ENCODE assay signal across 9 mouse cellular contexts in the genomic region with DNA sequence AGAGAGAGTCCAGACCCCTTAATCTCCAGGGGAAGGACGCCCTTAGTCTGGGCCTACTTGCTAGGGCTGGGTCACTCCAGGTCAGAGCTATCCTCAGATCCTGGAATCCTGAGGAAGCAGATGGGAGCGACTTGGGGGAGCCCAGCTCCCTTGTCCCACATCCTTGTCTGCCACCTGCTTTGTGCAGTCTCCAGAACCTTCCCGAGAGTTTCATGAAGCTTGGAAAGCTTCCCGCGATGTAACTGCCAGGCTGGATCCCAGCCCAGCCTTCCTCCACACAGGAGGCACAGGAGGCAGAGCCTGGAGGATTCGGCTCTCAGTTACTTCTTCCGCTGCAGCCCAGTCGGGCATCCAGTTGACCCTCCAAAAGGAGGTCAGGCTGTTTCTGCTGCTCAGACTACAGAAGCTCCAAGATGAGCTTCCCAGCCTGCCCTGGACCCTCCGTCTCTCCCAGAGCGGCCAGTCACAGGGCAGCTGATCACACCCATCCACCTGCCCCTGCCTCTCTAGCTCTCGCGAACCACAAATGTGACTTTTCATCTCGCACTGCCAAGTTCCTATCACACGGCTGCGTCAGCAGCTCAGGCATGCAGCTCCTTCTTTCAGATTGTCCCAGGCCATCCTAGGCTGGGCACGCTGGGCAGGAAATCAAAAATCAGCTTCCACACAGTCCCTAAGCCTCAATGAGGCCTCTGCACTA. TPM values are rescaled to one million over a fixed set of nuclear protein-coding genes. Genes with fewer than 3 reads are reported as not detected.
DNase-seq lines count a peak whose midpoint lies in the region; ATAC-seq and TF ChIP-seq lines count a peak whose summit lies in the region.
"Had no signal": no experiment of that assay in that cellular context is flagged by ENCODE, and none has a peak within 500 bp of the region (broad histone marks: within the 10 kb centered on the region; RNA-seq: fewer than 3 reads in every experiment).

No protein-coding gene starts in this region.

- H3K4me1 ChIP-seq in forebrain, embryonic 14.5 days (ENCODE audit: control insufficient read depth, insufficient read depth, low read length) = no peaks in the 10 kb centered on the region
- H3K4me1 ChIP-seq in forebrain, embryonic 12.5 days = no peaks in the 10 kb centered on the region
- H3K4me1 ChIP-seq: liver, embryonic 13.5 days had no signal

- H3K4me2 ChIP-seq in forebrain, embryonic 14.5 days (ENCODE audit: low read length) = no peak overlapping the region
- H3K4me2 ChIP-seq in forebrain, embryonic 12.5 days = no peak overlapping the region
- H3K4me2 ChIP-seq: liver, embryonic 13.5 days had no signal

- 62% methylated on average over 16 of the region's 16 CpGs for WGBS in forebrain, embryonic 14.5 days
- 77% methylated on average over 16 of the region's 16 CpGs for WGBS in forebrain, embryonic 12.5 days

- no peak overlapping the region for H3K4me3 ChIP-seq in forebrain, embryonic 14.5 days (ENCODE audit: low read depth, low read length)
- H3K4me3 ChIP-seq in forebrain, embryonic 12.5 days (replicated peaks) = no peak overlapping the region
- H3K4me3 ChIP-seq in left cerebral cortex, adult 2 months = no peak overlapping the region
- H3K4me3 ChIP-seq: liver, embryonic 13.5 days had no signal

- DNase-seq in forebrain, embryonic 14.5 days (ENCODE audit: low spot score) = peak; percentile 83
- DNase-seq in cerebellum, adult 11-12 months = peak; percentile 99
- peak; percentile 20 for DNase-seq in heart, adult 8-10 months (ENCODE audit: low spot score)
- DNase-seq in left cerebral cortex, adult 2 months (ENCODE audit: extremely low spot score in 1 of 2, low spot score in 2 of 2) = peak; percentile 65 to 80
- no peak for DNase-seq in urinary bladder, postnatal 14 days (ENCODE audit: low spot score)
- DNase-seq in liver = no peak
- DNase-seq: liver, embryonic 13.5 days had no signal

- H3K9me3 ChIP-seq in forebrain, embryonic 14.5 days (replicated peaks; ENCODE audit: control insufficient read depth, low read length) = no peaks in the 10 kb centered on the region
- 0 out of 2 replicates have a peak, but pooled peaks cover 12% of the 10 kb centered on the region for H3K9me3 ChIP-seq in forebrain, embryonic 12.5 days
- H3K9me3 ChIP-seq: liver, embryonic 13.5 days had no signal

- peak; percentile 74; the same call in 1 of the 2 replicates for ATAC-seq in forebrain, embryonic 14.5 days
- ATAC-seq in forebrain, embryonic 12.5 days (ENCODE audit: low FRiP score) = no peak
- ATAC-seq in inflammation-experienced regulatory T-cells, adult 6 months = no peak

- intact Hi-C loops in left cerebral cortex, adult 2 months (cut with DNase I) = no loop called here

- TF ChIP-seq CTCF in left cerebral cortex, adult 2 months (IDR thresholded peaks at IDR 0.05) = no peak

- peak overlapping the region; percentile 56; the same call in 1 of the 2 replicates for H3K27ac ChIP-seq in forebrain, embryonic 14.5 days (ENCODE audit: low read depth, low read length)
- no peak overlapping the region for H3K27ac ChIP-seq in forebrain, embryonic 12.5 days
- peak overlapping the region; percentile 81 for H3K27ac ChIP-seq in left cerebral cortex, adult 2 months
- H3K27ac ChIP-seq: liver, embryonic 13.5 days had no signal

- H3K36me3 ChIP-seq in forebrain, embryonic 14.5 days (ENCODE audit: control insufficient read depth, insufficient read depth, low read length) = no peaks in the 10 kb centered on the region
- no peaks in the 10 kb centered on the region for H3K36me3 ChIP-seq in forebrain, embryonic 12.5 days (replicated peaks)
- H3K36me3 ChIP-seq: liver, embryonic 13.5 days had no signal

- H3K27me3 ChIP-seq in forebrain, embryonic 14.5 days (replicated peaks; ENCODE audit: control insufficient read depth, insufficient read depth, low read length) = no peaks in the 10 kb centered on the region
- H3K27me3 ChIP-seq in forebrain, embryonic 12.5 days = peaks cover 8% of the 10 kb centered on the region; the same call in 1 of the 2 replicates

- no peak overlapping the region for H3K9ac ChIP-seq in forebrain, embryonic 14.5 days (ENCODE audit: low read length)
- H3K9ac ChIP-seq in forebrain, embryonic 12.5 days = no peak overlapping the region
- H3K9ac ChIP-seq: liver, embryonic 13.5 days had no signal

RNA-seq across cellular contexts. Expression of gene Irgc1, which starts 22.5 kb away (rescaled TPM):
- polyA plus RNA-seq in forebrain, embryonic 14.5 days (2014; fragmentation: Nextera tagmentation; extraction: Ambion mirVana) = not detected in 2 replicates
- not detected in 2 replicates for polyA plus RNA-seq in forebrain, embryonic 12.5 days (2016; fragmentation: Nextera tagmentation; extraction: Ambion mirVana)
- under 1 TPM in 1 of 4 experiments, not detected in 3; 0.32 TPM for total RNA-seq in heart, adult 8-10 months (2022)
- under 1 TPM in 1 of 2 experiments, not detected in 1; 0.77 TPM for total RNA-seq in left cerebral cortex, adult 2 months (2021)
- polyA plus RNA-seq in inflammation-experienced regulatory T-cells, adult 6 months (2017; shearing (Covaris generic)) = not detected
- polyA plus RNA-seq: liver, embryonic 13.5 days had no signal

RNA-seq across cellular contexts. Expression of gene Smg9, which starts 30.1 kb away (rescaled TPM):
- 23.4 and 26.1 TPM in 2 replicates for polyA plus RNA-seq in forebrain, embryonic 14.5 days (2014; fragmentation: Nextera tagmentation; extraction: Ambion mirVana)
- 25.6 and 29.1 TPM in 2 replicates for polyA plus RNA-seq in forebrain, embryonic 12.5 days (2016; fragmentation: Nextera tagmentation; extraction: Ambion mirVana)
- total RNA-seq in heart, adult 8-10 months (2022) = 1 to 10 TPM; 5.9 to 8.3 (median 8.0) TPM
- total RNA-seq in left cerebral cortex, adult 2 months (2021) = 10 to 100 TPM; 43.7 to 47.5 TPM
- 10 to 100 TPM; 22.7 to 26.1 (median 23.6) TPM for polyA plus RNA-seq in inflammation-experienced regulatory T-cells, adult 6 months (2017; shearing (Covaris generic))

RNA-seq across cellular contexts. Expression of gene Plaur, which starts 32.7 kb away (rescaled TPM):
- polyA plus RNA-seq in forebrain, embryonic 14.5 days (2014; fragmentation: Nextera tagmentation; extraction: Ambion mirVana) = 1.4 and 2.0 TPM in 2 replicates
- 1.0 and 1.2 TPM in 2 replicates for polyA plus RNA-seq in forebrain, embryonic 12.5 days (2016; fragmentation: Nextera tagmentation; extraction: Ambion mirVana)
- total RNA-seq in heart, adult 8-10 months (2022) = 1 to 10 TPM; 1.7 to 9.2 (median 2.6) TPM
- total RNA-seq in left cerebral cortex, adult 2 months (2021) = 1 to 10 TPM; 1.0 to 1.1 TPM
- polyA plus RNA-seq in inflammation-experienced regulatory T-cells, adult 6 months (2017; shearing (Covaris generic)) = 1 to 10 TPM in 2 of 3 experiments, under 1 TPM in 1; 0.62 to 1.6 (median 1.5) TPM

RNA-seq across cellular contexts. Expression of gene Cadm4, which starts 52.3 kb away (rescaled TPM):
- 26.3 and 29.0 TPM in 2 replicates for polyA plus RNA-seq in forebrain, embryonic 14.5 days (2014; fragmentation: Nextera tagmentation; extraction: Ambion mirVana)
- 32.1 and 38.3 TPM in 2 replicates for polyA plus RNA-seq in forebrain, embryonic 12.5 days (2016; fragmentation: Nextera tagmentation; extraction: Ambion mirVana)
- total RNA-seq in heart, adult 8-10 months (2022) = 10 to 100 TPM; 16.6 to 22.0 (median 18.7) TPM
- total RNA-seq in left cerebral cortex, adult 2 months (2021) = 100 to 1,000 TPM; 213 to 219 TPM
- not detected for polyA plus RNA-seq in inflammation-experienced regulatory T-cells, adult 6 months (2017; shearing (Covaris generic))

RNA-seq across cellular contexts. Expression of gene Kcnn4, which starts 59.5 kb away (rescaled TPM):
- 0.09 and 0.53 TPM in 2 replicates for polyA plus RNA-seq in forebrain, embryonic 14.5 days (2014; fragmentation: Nextera tagmentation; extraction: Ambion mirVana)
- 1.1 and 1.4 TPM in 2 replicates for polyA plus RNA-seq in forebrain, embryonic 12.5 days (2016; fragmentation: Nextera tagmentation; extraction: Ambion mirVana)
- 1 to 10 TPM in 1 of 4 experiments, under 1 TPM in 3; 0.44 to 1.3 (median 0.69) TPM for total RNA-seq in heart, adult 8-10 months (2022)
- under 1 TPM; 0.19 to 0.45 TPM for total RNA-seq in left cerebral cortex, adult 2 months (2021)
- 100 to 1,000 TPM in 2 of 3 experiments, 10 to 100 TPM in 1; 79.1 to 131 (median 126) TPM for polyA plus RNA-seq in inflammation-experienced regulatory T-cells, adult 6 months (2017; shearing (Covaris generic))

Comparison
In these comparisons a context has a peak if more than half of its experiments do, and no peak if none do; other contexts are left out.
1. DNase-seq: peak in forebrain, embryonic 14.5 days (single experiment), cerebellum, adult 11-12 months (single experiment), heart, adult 8-10 months (single experiment) and left cerebral cortex, adult 2 months (2 of 2); none in urinary bladder, postnatal 14 days (single experiment) and liver (single experiment).